Mouse (Mus musculus) kidney, adult 9 months (tissue): ENCODE measurements at regions not wholly inside any gene's neighbourhood (a gene's known extent, or its start where the extent isn't known, plus 50 kb on each side); places are given as distances from the start of the nearest gene placed in this dataset.
"Not testable (repeated sequence)": the region's sequence is repeated elsewhere in the genome, so short reads cannot be mapped to it uniquely, and the experiment has no call there.

Experiments used
- DNase-seq: peaks from one replicate; pipeline ENCODE4 v3.0.0; 2022

DNA sequence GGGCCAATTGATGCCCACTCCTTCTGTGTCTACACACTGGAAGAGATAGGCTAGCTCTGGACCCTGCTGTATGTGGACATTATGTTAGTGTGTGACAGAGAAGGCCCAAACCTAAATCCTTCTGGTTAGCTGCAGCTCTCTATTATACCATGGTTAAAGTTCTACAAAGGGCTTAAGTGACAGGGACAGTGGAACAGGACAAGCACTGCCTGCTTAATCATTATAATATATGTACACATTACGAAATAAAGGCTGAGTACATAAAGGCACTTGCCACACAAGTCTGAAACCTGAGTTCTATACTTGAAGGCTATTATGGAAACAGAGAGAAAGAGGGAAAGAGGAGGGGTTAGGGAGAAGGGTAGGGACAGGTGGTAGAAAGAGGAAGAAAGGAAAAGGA lies 55.2 kb downstream of the Rdh14 start:
- no peak for DNase-seq

DNA sequence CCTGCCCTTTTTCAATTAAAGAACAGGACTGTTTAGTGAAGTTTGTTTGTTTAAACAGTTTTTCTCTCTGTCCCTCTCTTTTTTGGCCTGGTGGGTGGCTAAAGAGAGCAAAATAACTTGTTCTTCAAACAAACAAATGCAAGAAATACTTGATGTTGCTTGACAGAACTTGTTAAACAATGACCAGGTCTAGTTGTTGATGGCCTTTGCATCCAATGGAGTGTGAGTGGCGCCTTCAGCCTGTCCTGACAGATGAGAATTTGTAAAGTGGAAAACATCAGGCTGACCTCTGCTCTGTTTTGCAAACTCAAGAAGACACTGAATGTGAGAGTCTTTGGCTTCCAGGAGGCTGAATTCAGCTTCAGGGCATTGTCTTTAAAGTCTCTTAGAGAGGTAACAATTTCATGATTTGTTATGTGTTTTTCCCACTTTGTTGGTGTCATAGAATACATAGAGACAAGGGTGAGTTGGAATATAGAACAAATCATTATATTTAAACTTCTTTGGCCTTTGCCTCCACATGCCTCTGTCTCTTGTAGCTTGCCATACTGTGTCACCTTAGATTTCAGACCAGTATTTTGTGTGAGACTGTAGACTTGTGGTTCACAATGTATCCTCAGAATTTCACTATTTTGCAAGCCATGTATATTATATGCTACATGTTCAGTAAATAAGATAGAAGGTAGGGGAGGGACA lies 67.5 kb downstream of the Rdh14 start:
- DNase-seq = no peak

- DNase-seq = no peak
These were observed 71.2 kb downstream of the Rdh14 start for GRCm38 (mm10) chr12:10461796-10462195.

- DNase-seq = no peak
These were observed 72.4 kb downstream of the Rdh14 start for GRCm38 (mm10) chr12:10462956-10463355.

DNA sequence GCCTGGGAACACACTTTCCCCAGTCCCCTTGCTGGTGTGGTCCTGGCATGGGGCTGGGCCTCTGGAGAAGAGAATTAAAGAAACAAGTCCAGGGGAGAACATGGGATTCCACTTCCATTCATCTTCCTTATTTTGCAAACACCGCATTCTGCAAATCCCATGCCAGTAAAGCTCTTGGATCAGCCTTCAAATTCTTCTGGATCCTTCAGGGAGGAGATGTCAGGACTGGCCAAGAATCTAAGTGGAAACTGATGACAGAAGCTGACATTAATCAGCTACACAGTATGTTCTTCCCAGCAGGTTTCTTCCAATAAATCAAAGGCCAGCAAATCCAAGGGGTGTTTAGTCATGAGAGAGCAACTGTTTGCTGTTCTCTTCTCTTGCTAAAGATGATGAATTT lies 83.4 kb downstream of the Rdh14 start:
- no peak for DNase-seq

DNA sequence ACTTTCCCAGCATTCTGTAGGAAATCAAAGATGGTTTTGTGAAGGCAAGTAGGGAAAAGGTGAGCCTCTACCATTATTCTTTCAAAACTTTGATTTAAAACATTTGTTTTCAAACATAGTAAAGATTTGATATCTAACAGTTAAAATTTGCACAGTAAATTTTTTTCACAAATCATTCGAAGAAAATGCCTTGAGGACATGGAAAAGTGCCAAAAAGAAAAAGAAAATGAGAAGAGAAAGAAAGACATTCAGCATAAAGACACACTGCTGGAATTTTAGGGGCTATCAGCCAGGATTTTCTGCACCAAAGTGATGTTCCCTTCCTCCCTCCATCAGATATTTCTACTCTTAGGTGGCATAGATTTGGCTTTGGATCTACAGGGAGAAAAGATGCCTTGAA lies 90.2 kb downstream of the Rdh14 start:
- DNase-seq = no peak

GRCm38 (mm10) chr12:10482294-10483010 lies 91.9 kb downstream of the Rdh14 start:
- DNase-seq = no peak

- DNase-seq = no peak
These were observed 116.1 kb downstream of the Rdh14 start for GRCm38 (mm10) chr12:10506721-10507120.

DNA sequence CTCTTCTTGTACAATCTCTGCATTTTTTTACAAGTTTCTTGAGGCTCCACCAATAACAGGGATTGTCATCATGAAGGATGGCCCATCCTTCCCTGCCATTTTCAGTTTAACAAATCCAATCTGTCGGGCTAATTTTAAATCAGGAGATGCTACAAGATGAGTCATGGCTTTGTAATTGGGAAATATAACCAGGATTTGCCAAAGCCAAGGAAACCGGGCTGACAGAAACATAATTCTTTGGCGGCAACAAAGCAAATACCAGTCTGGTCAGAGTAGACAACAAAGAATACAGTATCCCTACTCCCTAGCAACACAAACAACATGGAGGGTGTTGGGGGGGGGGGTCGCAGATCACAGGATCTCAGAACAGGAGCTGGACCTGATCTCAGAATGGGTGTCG lies 123.0 kb downstream of the Rdh14 start:
- DNase-seq = no peak

GRCm38 (mm10) chr12:10514278-10514677 lies 123.7 kb downstream of the Rdh14 start:
- peak; percentile 9 for DNase-seq

GRCm38 (mm10) chr12:10524509-10525286 lies 134.1 kb downstream of the Rdh14 start:
- no peak for DNase-seq

DNA sequence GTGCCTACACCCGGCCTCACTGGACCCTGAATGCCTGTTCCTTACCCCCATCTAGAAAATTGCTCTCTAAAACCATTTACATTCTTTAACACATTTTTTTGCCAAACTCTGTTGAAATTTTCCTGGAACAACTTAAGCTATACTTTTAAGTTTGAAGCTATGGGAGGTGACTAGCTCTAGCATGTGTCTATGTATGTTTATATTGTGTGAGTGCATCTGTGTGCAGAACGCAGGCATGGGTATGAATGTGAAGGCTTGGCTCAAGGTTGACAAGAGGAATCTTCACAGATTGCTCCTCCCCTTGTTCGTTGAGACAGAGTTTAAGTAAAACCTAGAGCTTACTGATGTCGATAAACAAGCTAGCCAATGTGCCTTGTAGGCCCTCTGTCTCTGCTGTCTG lies 135.4 kb downstream of the Rdh14 start:
- DNase-seq = no peak

GRCm38 (mm10) chr12:10529077-10529476 lies 138.5 kb downstream of the Rdh14 start:
- DNase-seq = no peak

DNA sequence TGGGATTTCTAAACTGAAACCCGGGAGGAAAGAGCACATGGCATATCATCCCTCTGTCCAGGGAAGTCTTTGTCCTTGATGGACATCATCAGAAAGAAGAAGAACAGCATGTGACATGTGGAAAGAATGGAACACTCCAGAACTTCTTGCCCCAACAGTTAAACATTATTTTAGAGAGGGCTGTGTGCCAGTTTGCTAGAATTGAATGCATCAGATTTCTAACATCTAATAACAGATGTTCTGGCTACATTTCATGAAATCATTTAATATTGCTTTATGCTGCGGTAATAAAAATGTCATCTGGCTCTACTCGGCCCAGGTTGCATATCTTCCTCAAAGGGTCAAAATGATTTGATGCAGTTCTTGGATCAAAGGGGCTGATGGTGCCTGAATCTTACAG lies 140.4 kb downstream of the Rdh14 start:
- no peak for DNase-seq

GRCm38 (mm10) chr12:10533971-10534370 lies 143.4 kb downstream of the Rdh14 start:
- DNase-seq = no peak

DNA sequence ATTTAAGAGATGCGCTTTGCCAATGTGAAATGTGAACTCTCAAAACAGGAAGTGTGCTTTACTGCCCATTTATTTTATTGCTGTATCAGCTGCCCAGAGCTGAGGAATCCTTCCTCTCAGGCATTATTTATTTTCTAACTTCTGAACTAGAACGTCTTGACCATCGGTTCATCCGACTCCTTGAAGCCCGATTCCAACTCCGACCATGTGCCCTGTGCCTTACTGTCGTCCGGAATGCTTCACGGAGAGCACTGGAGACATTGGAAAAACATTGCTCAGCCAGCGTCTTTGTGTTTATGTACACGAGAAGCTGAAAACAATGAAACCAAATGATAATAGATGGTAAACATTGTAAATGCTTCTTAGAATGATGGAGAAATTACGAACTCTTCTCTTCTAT lies 145.7 kb downstream of the Rdh14 start:
- DNase-seq = no peak

GRCm38 (mm10) chr12:10537069-10537468 lies 146.5 kb downstream of the Rdh14 start:
- DNase-seq = peak; percentile 57

- no peak for DNase-seq
These were observed 159.1 kb downstream of the Rdh14 start for GRCm38 (mm10) chr12:10549481-10550201.

DNA sequence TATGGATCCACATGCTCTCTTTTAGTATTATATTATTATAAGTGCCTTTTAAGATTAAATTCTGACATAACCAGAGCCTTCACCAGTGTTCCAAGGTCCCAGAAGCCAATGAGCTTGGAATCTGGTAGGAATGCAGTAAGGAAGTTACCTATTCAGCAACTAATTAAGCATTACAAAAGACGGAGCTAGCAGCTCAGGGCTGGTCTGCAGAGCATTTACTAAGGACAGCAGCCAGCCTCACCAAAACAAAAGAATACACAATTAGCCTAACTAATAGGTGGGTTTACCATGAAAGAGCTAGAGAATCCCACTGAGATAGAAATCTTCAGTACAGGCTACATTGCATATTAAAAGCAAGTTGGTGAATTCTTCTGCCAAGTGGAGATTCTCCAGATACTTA lies 164.1 kb downstream of the Rdh14 start:
- DNase-seq = not testable (repeated sequence)

DNA sequence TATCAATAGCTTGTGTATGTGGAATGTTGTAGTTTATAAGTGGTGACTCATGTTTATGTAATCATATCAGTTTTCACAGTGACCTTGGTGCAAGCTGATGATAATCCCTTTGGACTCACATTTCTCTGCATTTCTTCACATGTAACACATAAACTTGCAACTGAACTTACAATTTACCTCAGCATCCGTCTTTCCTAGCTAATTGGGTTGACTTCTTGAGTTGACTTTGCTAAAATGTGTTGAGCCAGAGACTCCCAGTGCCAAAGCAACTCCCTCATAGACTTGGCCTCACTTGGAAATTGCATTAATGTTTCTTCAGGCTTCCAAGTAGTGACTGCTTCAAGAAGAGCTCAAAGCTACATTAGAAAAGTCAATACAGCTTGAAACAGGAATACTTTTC lies 172.4 kb downstream of the Rdh14 start:
- no peak for DNase-seq

GRCm38 (mm10) chr12:10567881-10568280 lies 177.3 kb downstream of the Rdh14 start:
- DNase-seq = no peak

DNA sequence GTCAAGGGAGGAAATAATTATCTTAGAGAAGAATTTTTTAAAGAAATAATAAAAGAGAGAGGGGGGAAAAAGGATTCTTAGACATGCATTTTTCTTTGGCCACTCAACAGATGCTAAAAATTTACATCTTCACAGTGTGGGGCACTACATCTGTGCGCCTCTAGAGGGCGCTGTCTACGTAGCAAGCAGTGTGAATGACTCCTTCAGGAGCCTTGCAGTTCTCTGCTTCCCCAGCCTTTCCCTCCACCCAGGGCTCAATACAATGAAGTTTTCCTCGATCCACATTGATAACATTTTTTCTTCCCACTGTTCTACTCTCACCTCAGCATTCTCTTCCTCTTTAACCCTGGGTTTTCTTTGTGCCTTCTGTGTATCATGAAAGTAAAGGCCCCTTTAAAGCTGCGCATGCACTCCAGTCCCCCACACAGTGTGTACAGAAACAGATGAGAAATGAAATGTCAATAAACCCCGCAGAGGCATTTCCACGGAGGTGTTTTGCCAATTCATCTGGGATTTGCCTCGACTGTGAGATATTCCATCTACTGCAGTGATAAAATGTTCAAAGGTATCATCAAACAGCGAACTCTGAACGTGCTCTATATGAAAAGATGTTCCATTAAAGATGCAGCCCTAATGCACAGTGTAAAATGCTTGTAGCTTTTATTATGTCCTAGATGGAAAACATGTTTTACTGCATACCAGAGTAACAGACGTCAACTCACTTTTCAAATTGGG lies 181.2 kb downstream of the Rdh14 start:
- DNase-seq = no peak

DNA sequence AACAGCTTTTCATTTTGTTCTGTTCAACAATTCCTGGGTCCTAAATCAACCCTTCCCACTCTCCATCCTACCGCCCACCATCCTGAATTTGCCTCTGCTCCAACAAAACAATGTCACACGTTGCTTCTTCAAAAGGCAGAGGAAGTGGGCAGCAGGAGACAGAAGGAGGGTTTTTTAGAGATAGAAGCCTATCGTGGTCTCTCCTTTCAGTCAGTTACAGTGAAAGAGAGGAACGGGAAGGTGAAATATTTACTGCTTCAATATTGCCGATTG lies 181.7 kb downstream of the Rdh14 start:
- DNase-seq = no peak
